Mouse (Mus musculus) limb, embryonic 14.5 days (tissue): Measurements from ENCODE around the gene Krtap29-1. TPM values are rescaled to one million over a fixed set of nuclear protein-coding genes. Genes with fewer than 3 reads are reported as not detected.

Experiments
- ATAC-seq: fragments of 200-750 bp; cut with Nextera tagmentation; 2 replicates; pipeline ENCODE4 v1.8.0; 2017; ENCODE audit warnings: low read depth, moderate number of reproducible peaks, moderate TSS enrichment; ENCODE audit not compliant: low FRiP score
- DNase-seq: peaks from one replicate; pipeline ENCODE4 v3.0.0-alpha.2; 2015; ENCODE audit warnings: low spot score
- H3K27ac ChIP-seq: fragments of 300-500 bp; sonication (generic); replicated peaks from 2 replicates; pipeline ENCODE4 v1.5.1; 2014; ENCODE audit warnings: low read depth, mild to moderate bottlenecking, low read length, moderate library complexity, mixed read lengths
- H3K27me3 ChIP-seq: fragments of 300-500 bp; sonication (generic); 2 replicates; pipeline ENCODE4 v1.6.1; 2014; ENCODE audit warnings: low read length, mixed read lengths; ENCODE audit not compliant: control insufficient read depth, insufficient read depth
- H3K36me3 ChIP-seq: fragments of 300-500 bp; sonication (generic); 2 replicates; pipeline ENCODE4 v1.6.1; 2014; ENCODE audit warnings: mild to moderate bottlenecking, low read length, moderate library complexity, mixed read lengths; ENCODE audit not compliant: control insufficient read depth, insufficient read depth
- H3K4me1 ChIP-seq: fragments of 300-500 bp; sonication (generic); 2 replicates; pipeline ENCODE4 v1.6.1; 2014; ENCODE audit warnings: antibody characterized with exemption, low read length, mixed read lengths; ENCODE audit not compliant: control insufficient read depth, insufficient read depth
- H3K4me2 ChIP-seq: fragments of 300-500 bp; sonication (generic); replicated peaks from 2 replicates; pipeline ENCODE4 v1.6.1; 2014; ENCODE audit warnings: low read depth, mild to moderate bottlenecking, low read length, moderate library complexity; ENCODE audit not compliant: severe bottlenecking
- H3K4me3 ChIP-seq: fragments of 300-500 bp; sonication (generic); replicated peaks from 2 replicates; pipeline ENCODE4 v1.5.1; 2014; ENCODE audit warnings: low read length
- H3K9ac ChIP-seq: fragments of 300-500 bp; sonication (generic); 2 replicates; pipeline ENCODE4 v1.6.1; 2014; ENCODE audit warnings: mild to moderate bottlenecking, low read depth, low read length, moderate library complexity; ENCODE audit not compliant: severe bottlenecking
- H3K9me3 ChIP-seq: fragments of 300-500 bp; sonication (generic); 2 replicates; pipeline ENCODE4 v1.6.1; 2016; ENCODE audit warnings: low read length; ENCODE audit not compliant: control insufficient read depth
- POLR2A ChIP-seq: fragments of 200-500 bp; IDR thresholded peaks from 2 replicates; pipeline ENCODE4 v1.8.0; 2012; ENCODE audit warnings: inconsistent platforms, mild to moderate bottlenecking, moderate library complexity, borderline replicate concordance; ENCODE audit not compliant: insufficient read depth, insufficient read length; ENCODE audit errors: extremely low read depth
- WGBS: fragments of 180-500 bp; shearing (Covaris S2); extraction: QIAGEN DNeasy Blood & Tissue Kit; methylation state at CpG from one replicate; pipeline ENCODE4 v1.1.7; 2014; 5-methylcytosine and 5-hydroxymethylcytosine counted together
- polyA plus RNA-seq, 2 experiments: library from polyadenylated mRNA; depleted of rRNA in 1 of 2; stranded (reverse) in 1 of 2; unstranded in 1 of 2; fragments of >200 nt; fragmentation: Nextera tagmentation in 1 of 2; extraction: Ambion mirVana in 1 of 2; gene quantifications; 2 replicates each; pipeline versions ENCODE4 v1.2.1 to v1.2.3; 2012 to 2014

Gene Krtap29-1
- polyA plus RNA-seq, 2 experiments = not detected

GRCm38 (mm10) chr11:99964213-99964612 is 14.6 kb downstream of the Krtap29-1 start:
- Histone ChIP-seq H3K27me3 (no peaks in the 10 kb centered on the region), H3K4me3 (no peak overlapping the region), H3K4me2 (no peak overlapping the region), H3K9me3 (no peaks in the 10 kb centered on the region), H3K9ac (no peak overlapping the region), H3K27ac (no peak overlapping the region), H3K4me1 (no peaks in the 10 kb centered on the region), H3K36me3 (no peaks in the 10 kb centered on the region)
- ATAC-seq = no peak
- WGBS = 42% methylated on average over 6 of the region's 6 CpGs
- DNase-seq = no peak
- TF ChIP-seq POLR2A = no peak

GRCm38 (mm10) chr11:99948175-99948574 is 30.7 kb downstream of the Krtap29-1 start, which contains the start of gene Krtap9-5:
Gene Krtap9-5 (plus strand): TSS chr11:99948475.
- DNase-seq (no peak), ATAC-seq (no peak)
- Histone ChIP-seq H3K4me2 (no peak within 1 kb of the TSS), H3K9me3 (no peaks in the 10 kb centered on the region), H3K4me1 (no peaks in the 10 kb centered on the region), H3K27me3 (no peaks in the 10 kb centered on the region), H3K27ac (no peak within 1 kb of the TSS), H3K9ac (no peak within 1 kb of the TSS), H3K36me3 (no peaks in the 10 kb centered on the region), H3K4me3 (no peak within 1 kb of the TSS)
- no peak for TF ChIP-seq POLR2A
- WGBS = 85% methylated on average over 2 of the region's 2 CpGs

GRCm38 (mm10) chr11:99937751-99938264 is 41.0 kb downstream of the Krtap29-1 start:
- Histone ChIP-seq H3K27ac (no peak overlapping the region), H3K9me3 (no peaks in the 10 kb centered on the region), H3K36me3 (no peaks in the 10 kb centered on the region), H3K4me1 (no peaks in the 10 kb centered on the region), H3K27me3 (no peaks in the 10 kb centered on the region), H3K4me2 (no peak overlapping the region), H3K9ac (no peak overlapping the region), H3K4me3 (no peak overlapping the region)
- no peak for TF ChIP-seq POLR2A
- ATAC-seq = no peak
- DNase-seq = no peak
- WGBS = 85% methylated on average over 9 of the region's 9 CpGs

GRCm38 (mm10) chr11:99935991-99936390 is 42.9 kb downstream of the Krtap29-1 start, which contains the start of gene Krtap31-2:
Gene Krtap31-2 (plus strand): TSS chr11:99936291.
- Histone ChIP-seq H3K36me3 (no peaks in the 10 kb centered on the region), H3K4me3 (no peak within 1 kb of the TSS), H3K9ac (no peak within 1 kb of the TSS), H3K27ac (no peak within 1 kb of the TSS), H3K4me1 (no peaks in the 10 kb centered on the region), H3K27me3 (no peaks in the 10 kb centered on the region), H3K4me2 (no peak within 1 kb of the TSS), H3K9me3 (no peaks in the 10 kb centered on the region)
- DNase-seq (no peak), ATAC-seq (no peak)
- TF ChIP-seq POLR2A = no peak
- 85% methylated on average over 1 of the region's 1 CpGs for WGBS

Other genes starting within 250 kb of the Krtap29-1 start
Only the 30 nearest of the 33 such genes appear.
- gene Gm11595, start 206.1 kb downstream of the Krtap29-1 start, polyA plus RNA-seq (2012; rRNA removed) = not detected in 2 replicates
- gene Gm11595, start 206.1 kb downstream of the Krtap29-1 start, polyA plus RNA-seq (2014; fragmentation: Nextera tagmentation; extraction: Ambion mirVana) = not detected in 2 replicates
- gene Krtap4-8, start 198.3 kb downstream of the Krtap29-1 start, polyA plus RNA-seq (2012; rRNA removed) = not detected in 2 replicates
- gene Krtap4-8, start 198.3 kb downstream of the Krtap29-1 start, polyA plus RNA-seq (2014; fragmentation: Nextera tagmentation; extraction: Ambion mirVana) = not detected in 2 replicates
- not detected in 2 replicates for gene Krtap4-9, start 193.9 kb downstream of the Krtap29-1 start, polyA plus RNA-seq (2012; rRNA removed)
- gene Krtap4-9, start 193.9 kb downstream of the Krtap29-1 start, polyA plus RNA-seq (2014; fragmentation: Nextera tagmentation; extraction: Ambion mirVana) = not detected in 2 replicates
- gene Gm11596, start 185.6 kb downstream of the Krtap29-1 start, polyA plus RNA-seq (2012; rRNA removed) = not detected in 2 replicates
- gene Gm11596, start 185.6 kb downstream of the Krtap29-1 start, polyA plus RNA-seq (2014; fragmentation: Nextera tagmentation; extraction: Ambion mirVana) = not detected in 2 replicates
- gene Gm11569, start 180.1 kb downstream of the Krtap29-1 start, polyA plus RNA-seq (2012; rRNA removed) = not detected in 2 replicates
- not detected in 2 replicates for gene Gm11569, start 180.1 kb downstream of the Krtap29-1 start, polyA plus RNA-seq (2014; fragmentation: Nextera tagmentation; extraction: Ambion mirVana)
- gene Gm11554, start 174.6 kb downstream of the Krtap29-1 start, polyA plus RNA-seq (2012; rRNA removed) = not detected in 2 replicates
- gene Gm11554, start 174.6 kb downstream of the Krtap29-1 start, polyA plus RNA-seq (2014; fragmentation: Nextera tagmentation; extraction: Ambion mirVana) = not detected in 2 replicates
- not detected in 2 replicates for gene Krtap4-13, start 169.2 kb downstream of the Krtap29-1 start, polyA plus RNA-seq (2012; rRNA removed)
- not detected in 2 replicates for gene Krtap4-13, start 169.2 kb downstream of the Krtap29-1 start, polyA plus RNA-seq (2014; fragmentation: Nextera tagmentation; extraction: Ambion mirVana)
- 0.12 TPM in 1 of 2 replicates, not detected in the other for gene Gm11564, start 163.4 kb downstream of the Krtap29-1 start, polyA plus RNA-seq (2012; rRNA removed)
- gene Gm11564, start 163.4 kb downstream of the Krtap29-1 start, polyA plus RNA-seq (2014; fragmentation: Nextera tagmentation; extraction: Ambion mirVana) = not detected in 2 replicates
- not detected in 2 replicates for gene 2300003K06Rik, start 141.0 kb downstream of the Krtap29-1 start, polyA plus RNA-seq (2012; rRNA removed)
- gene 2300003K06Rik, start 141.0 kb downstream of the Krtap29-1 start, polyA plus RNA-seq (2014; fragmentation: Nextera tagmentation; extraction: Ambion mirVana) = not detected in 2 replicates
- 0.08 TPM in 1 of 2 replicates, not detected in the other for gene Krtap4-16, start 127.4 kb downstream of the Krtap29-1 start, polyA plus RNA-seq (2012; rRNA removed)
- gene Krtap4-16, start 127.4 kb downstream of the Krtap29-1 start, polyA plus RNA-seq (2014; fragmentation: Nextera tagmentation; extraction: Ambion mirVana) = not detected in 2 replicates
- not detected in 2 replicates for gene Gm11568, start 121.1 kb downstream of the Krtap29-1 start, polyA plus RNA-seq (2012; rRNA removed)
- not detected in 2 replicates for gene Gm11568, start 121.1 kb downstream of the Krtap29-1 start, polyA plus RNA-seq (2014; fragmentation: Nextera tagmentation; extraction: Ambion mirVana)
- not detected in 2 replicates for gene Gm11559, start 114.6 kb downstream of the Krtap29-1 start, polyA plus RNA-seq (2012; rRNA removed)
- not detected in 2 replicates for gene Gm11559, start 114.6 kb downstream of the Krtap29-1 start, polyA plus RNA-seq (2014; fragmentation: Nextera tagmentation; extraction: Ambion mirVana)
- gene Krtap9-1, start 105.7 kb downstream of the Krtap29-1 start, polyA plus RNA-seq (2012; rRNA removed) = not detected in 2 replicates
- gene Krtap9-1, start 105.7 kb downstream of the Krtap29-1 start, polyA plus RNA-seq (2014; fragmentation: Nextera tagmentation; extraction: Ambion mirVana) = not detected in 2 replicates
- gene Gm11567, start 99.9 kb downstream of the Krtap29-1 start, polyA plus RNA-seq (2012; rRNA removed) = not detected in 2 replicates
- gene Gm11567, start 99.9 kb downstream of the Krtap29-1 start, polyA plus RNA-seq (2014; fragmentation: Nextera tagmentation; extraction: Ambion mirVana) = not detected in 2 replicates
- gene Krtap31-1, start 71.1 kb downstream of the Krtap29-1 start, polyA plus RNA-seq (2012; rRNA removed) = not detected in 2 replicates
- not detected in 2 replicates for gene Krtap31-1, start 71.1 kb downstream of the Krtap29-1 start, polyA plus RNA-seq (2014; fragmentation: Nextera tagmentation; extraction: Ambion mirVana)
- gene Gm11565, start 64.3 kb downstream of the Krtap29-1 start, polyA plus RNA-seq (2012; rRNA removed) = not detected in 2 replicates
- gene Gm11565, start 64.3 kb downstream of the Krtap29-1 start, polyA plus RNA-seq (2014; fragmentation: Nextera tagmentation; extraction: Ambion mirVana) = not detected in 2 replicates
- not detected in 2 replicates for gene Krtap31-2, start 42.8 kb downstream of the Krtap29-1 start, polyA plus RNA-seq (2012; rRNA removed)
- gene Krtap31-2, start 42.8 kb downstream of the Krtap29-1 start, polyA plus RNA-seq (2014; fragmentation: Nextera tagmentation; extraction: Ambion mirVana) = not detected in 2 replicates
- gene Krtap9-5, start 30.6 kb downstream of the Krtap29-1 start, polyA plus RNA-seq (2012; rRNA removed) = not detected in 2 replicates
- not detected in 2 replicates for gene Krtap9-5, start 30.6 kb downstream of the Krtap29-1 start, polyA plus RNA-seq (2014; fragmentation: Nextera tagmentation; extraction: Ambion mirVana)
- not detected in 2 replicates for gene Krtap16-1, start 7.5 kb upstream of the Krtap29-1 start, polyA plus RNA-seq (2012; rRNA removed)
- gene Krtap16-1, start 7.5 kb upstream of the Krtap29-1 start, polyA plus RNA-seq (2014; fragmentation: Nextera tagmentation; extraction: Ambion mirVana) = 0.19 TPM in 1 of 2 replicates, not detected in the other
- 0.09 and 0.19 TPM in 2 replicates for gene Krtap17-1, start 14.9 kb upstream of the Krtap29-1 start, polyA plus RNA-seq (2012; rRNA removed)
- gene Krtap17-1, start 14.9 kb upstream of the Krtap29-1 start, polyA plus RNA-seq (2014; fragmentation: Nextera tagmentation; extraction: Ambion mirVana) = 0.37 TPM in 1 of 2 replicates, not detected in the other
- gene Krt33a, start 37.2 kb upstream of the Krtap29-1 start, polyA plus RNA-seq (2012; rRNA removed) = 0.08 TPM in 1 of 2 replicates, not detected in the other
- 0.15 and 0.29 TPM in 2 replicates for gene Krt33a, start 37.2 kb upstream of the Krtap29-1 start, polyA plus RNA-seq (2014; fragmentation: Nextera tagmentation; extraction: Ambion mirVana)
- 0.31 and 0.41 TPM in 2 replicates for gene Krt33b, start 50.8 kb upstream of the Krtap29-1 start, polyA plus RNA-seq (2012; rRNA removed)
- gene Krt33b, start 50.8 kb upstream of the Krtap29-1 start, polyA plus RNA-seq (2014; fragmentation: Nextera tagmentation; extraction: Ambion mirVana) = 0.17 and 0.54 TPM in 2 replicates
- not detected in 2 replicates for gene Krt34, start 62.5 kb upstream of the Krtap29-1 start, polyA plus RNA-seq (2012; rRNA removed)
- 0.11 TPM in 1 of 2 replicates, not detected in the other for gene Krt34, start 62.5 kb upstream of the Krtap29-1 start, polyA plus RNA-seq (2014; fragmentation: Nextera tagmentation; extraction: Ambion mirVana)
- 0.04 and 0.13 TPM in 2 replicates for gene Krt31, start 71.5 kb upstream of the Krtap29-1 start, polyA plus RNA-seq (2012; rRNA removed)
- 0.26 TPM in 1 of 2 replicates, not detected in the other for gene Krt31, start 71.5 kb upstream of the Krtap29-1 start, polyA plus RNA-seq (2014; fragmentation: Nextera tagmentation; extraction: Ambion mirVana)
- 0.10 TPM in 1 of 2 replicates, not detected in the other for gene Krt32, start 109.2 kb upstream of the Krtap29-1 start, polyA plus RNA-seq (2012; rRNA removed)
- gene Krt32, start 109.2 kb upstream of the Krtap29-1 start, polyA plus RNA-seq (2014; fragmentation: Nextera tagmentation; extraction: Ambion mirVana) = 0.40 TPM in 1 of 2 replicates, not detected in the other
- 1.7 and 2.9 TPM in 2 replicates for gene Krt35, start 117.2 kb upstream of the Krtap29-1 start, polyA plus RNA-seq (2012; rRNA removed)
- 7.0 and 7.2 TPM in 2 replicates for gene Krt35, start 117.2 kb upstream of the Krtap29-1 start, polyA plus RNA-seq (2014; fragmentation: Nextera tagmentation; extraction: Ambion mirVana)
- 0.36 and 1.1 TPM in 2 replicates for gene Krt36, start 126.6 kb upstream of the Krtap29-1 start, polyA plus RNA-seq (2012; rRNA removed)
- 2.9 and 5.9 TPM in 2 replicates for gene Krt36, start 126.6 kb upstream of the Krtap29-1 start, polyA plus RNA-seq (2014; fragmentation: Nextera tagmentation; extraction: Ambion mirVana)
- 0.15 and 0.62 TPM in 2 replicates for gene Krt13, start 142.5 kb upstream of the Krtap29-1 start, polyA plus RNA-seq (2012; rRNA removed)
- 0.54 and 1.7 TPM in 2 replicates for gene Krt13, start 142.5 kb upstream of the Krtap29-1 start, polyA plus RNA-seq (2014; fragmentation: Nextera tagmentation; extraction: Ambion mirVana)
- 113 and 213 TPM in 2 replicates for gene Krt15, start 156.9 kb upstream of the Krtap29-1 start, polyA plus RNA-seq (2012; rRNA removed)
- gene Krt15, start 156.9 kb upstream of the Krtap29-1 start, polyA plus RNA-seq (2014; fragmentation: Nextera tagmentation; extraction: Ambion mirVana) = 168 and 205 TPM in 2 replicates
- 30.3 and 74.0 TPM in 2 replicates for gene Krt19, start 169.6 kb upstream of the Krtap29-1 start, polyA plus RNA-seq (2012; rRNA removed)
- 89.1 and 105 TPM in 2 replicates for gene Krt19, start 169.6 kb upstream of the Krtap29-1 start, polyA plus RNA-seq (2014; fragmentation: Nextera tagmentation; extraction: Ambion mirVana)